In the genomic region with DNA sequence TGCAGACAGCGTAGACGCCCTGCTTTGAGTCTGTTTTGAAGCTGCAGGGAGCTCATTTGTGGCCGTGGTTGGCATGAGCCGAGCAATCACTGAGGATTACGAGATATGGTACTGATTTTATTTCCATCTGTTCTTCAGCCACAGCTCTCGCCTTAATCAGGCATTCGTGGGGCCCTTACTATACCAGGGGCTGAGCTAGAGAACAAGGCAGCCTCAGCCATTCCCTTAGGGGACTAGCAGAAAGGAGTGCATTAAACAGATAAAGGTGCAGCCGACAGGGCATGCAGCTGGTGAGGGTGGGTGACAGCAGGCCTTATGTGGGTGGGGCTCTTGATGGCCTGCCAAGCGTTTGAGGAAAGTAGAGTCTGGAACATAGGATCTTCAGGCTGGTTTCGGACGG, we compare ENCODE assay signal across 14 mouse cellular contexts. TPM values are rescaled to one million over a fixed set of nuclear protein-coding genes. Genes with fewer than 3 reads are reported as not detected.
DNase-seq lines count a peak whose midpoint lies in the region; ATAC-seq and TF ChIP-seq lines count a peak whose summit lies in the region.
"Had no signal": no experiment of that assay in that cellular context is flagged by ENCODE, and none has a peak within 500 bp of the region (broad histone marks: within the 10 kb centered on the region; RNA-seq: fewer than 3 reads in every experiment).

No protein-coding gene starts in this region.

- no peaks in the 10 kb centered on the region for H3K9me3 ChIP-seq in forebrain, postnatal 0 days (ENCODE audit: low read length)
- H3K9me3 ChIP-seq in forebrain, embryonic 15.5 days: no peaks in the 10 kb centered on the region
- H3K9me3 ChIP-seq in midbrain, embryonic 13.5 days: no peaks in the 10 kb centered on the region
- H3K9me3 ChIP-seq in midbrain, embryonic 14.5 days (ENCODE audit: control insufficient read depth, low read length): no peaks in the 10 kb centered on the region
- no peaks in the 10 kb centered on the region for H3K9me3 ChIP-seq in hindbrain, embryonic 13.5 days
- H3K9me3 ChIP-seq in stomach, postnatal 0 days (ENCODE audit: control insufficient read depth, low read length): no peaks in the 10 kb centered on the region
- H3K9me3 ChIP-seq: kidney, embryonic 15.5 days had no signal

- H3K27ac ChIP-seq in forebrain, postnatal 0 days (ENCODE audit: low read depth, low read length): no peak overlapping the region
- no peak overlapping the region for H3K27ac ChIP-seq in forebrain, embryonic 15.5 days (replicated peaks)
- H3K27ac ChIP-seq in midbrain, embryonic 13.5 days: peak overlapping the region; percentile 45; the same call in 1 of the 2 replicates
- no peak overlapping the region; the same call in 1 of the 2 replicates for H3K27ac ChIP-seq in midbrain, embryonic 14.5 days (replicated peaks; ENCODE audit: low read depth, low read length)
- H3K27ac ChIP-seq in hindbrain, embryonic 13.5 days: peak overlapping the region; percentile 35; the same call in 1 of the 2 replicates
- no peak overlapping the region for H3K27ac ChIP-seq in stomach, postnatal 0 days (replicated peaks)
- H3K27ac ChIP-seq: heart, adult 2 months; kidney, embryonic 15.5 days had no signal

- H3K4me2 ChIP-seq in forebrain, postnatal 0 days (ENCODE audit: low read depth): no peak overlapping the region
- no peak overlapping the region for H3K4me2 ChIP-seq in forebrain, embryonic 15.5 days (replicated peaks)
- H3K4me2 ChIP-seq in midbrain, embryonic 13.5 days (replicated peaks): no peak overlapping the region
- no peak overlapping the region for H3K4me2 ChIP-seq in midbrain, embryonic 14.5 days (ENCODE audit: low read length)
- no peak overlapping the region for H3K4me2 ChIP-seq in hindbrain, embryonic 13.5 days
- H3K4me2 ChIP-seq in stomach, postnatal 0 days (replicated peaks; ENCODE audit: low read depth): no peak overlapping the region
- H3K4me2 ChIP-seq: kidney, embryonic 15.5 days had no signal

- H3K27me3 ChIP-seq in forebrain, postnatal 0 days (ENCODE audit: insufficient read depth, low read length): no peaks in the 10 kb centered on the region
- H3K27me3 ChIP-seq in forebrain, embryonic 15.5 days: no peaks in the 10 kb centered on the region
- no peaks in the 10 kb centered on the region for H3K27me3 ChIP-seq in midbrain, embryonic 13.5 days
- H3K27me3 ChIP-seq in midbrain, embryonic 14.5 days (ENCODE audit: control insufficient read depth, insufficient read depth, low read length): no peaks in the 10 kb centered on the region
- no peaks in the 10 kb centered on the region for H3K27me3 ChIP-seq in hindbrain, embryonic 13.5 days
- H3K27me3 ChIP-seq in stomach, postnatal 0 days (ENCODE audit: control insufficient read depth, insufficient read depth, low read length): no peaks in the 10 kb centered on the region

- TF ChIP-seq CTCF in forebrain, postnatal 0 days (IDR thresholded peaks at IDR 0.05; ENCODE audit: low read depth): no peak
- TF ChIP-seq CTCF in stomach, postnatal 0 days (IDR thresholded peaks at IDR 0.05; ENCODE audit: low read depth): no peak

- no peak for DNase-seq in forebrain, postnatal 0 days
- no peak for DNase-seq in midbrain, embryonic 14.5 days
- DNase-seq in stomach, postnatal 0 days (ENCODE audit: low spot score): no peak
- no peak for DNase-seq in thymus, postnatal 0 days (ENCODE audit: low spot score)
- DNase-seq: cerebellum, adult 8-10 months; right cerebral cortex, postnatal 25 days; thymus, postnatal 14 days had no signal

- no peak overlapping the region for H3K9ac ChIP-seq in forebrain, postnatal 0 days
- no peak overlapping the region for H3K9ac ChIP-seq in forebrain, embryonic 15.5 days (replicated peaks)
- H3K9ac ChIP-seq in midbrain, embryonic 13.5 days (replicated peaks): no peak overlapping the region
- H3K9ac ChIP-seq in midbrain, embryonic 14.5 days (replicated peaks; ENCODE audit: low read length): no peak overlapping the region
- no peak overlapping the region for H3K9ac ChIP-seq in hindbrain, embryonic 13.5 days
- H3K9ac ChIP-seq in stomach, postnatal 0 days (ENCODE audit: low read length): no peak overlapping the region
- H3K9ac ChIP-seq: kidney, embryonic 15.5 days had no signal

- no peak overlapping the region for H3K4me3 ChIP-seq in forebrain, postnatal 0 days (ENCODE audit: low read depth, low read length)
- no peak overlapping the region for H3K4me3 ChIP-seq in forebrain, embryonic 15.5 days
- H3K4me3 ChIP-seq in midbrain, embryonic 13.5 days (replicated peaks): no peak overlapping the region
- no peak overlapping the region for H3K4me3 ChIP-seq in midbrain, embryonic 14.5 days (replicated peaks; ENCODE audit: low read depth, low read length)
- H3K4me3 ChIP-seq in hindbrain, embryonic 13.5 days: no peak overlapping the region
- H3K4me3 ChIP-seq in stomach, postnatal 0 days (ENCODE audit: low read depth, low read length): no peak overlapping the region
- H3K4me3 ChIP-seq: heart, adult 2 months; kidney, embryonic 15.5 days had no signal

- ATAC-seq in forebrain, postnatal 0 days: peak; percentile 12
- no peak for ATAC-seq in forebrain, embryonic 15.5 days (replicated peaks)
- ATAC-seq in midbrain, embryonic 13.5 days: peak; percentile 49
- ATAC-seq in midbrain, embryonic 14.5 days (ENCODE audit: low FRiP score, low TSS enrichment): no peak
- ATAC-seq in hindbrain, embryonic 13.5 days (ENCODE audit: low FRiP score): no peak
- peak; percentile 66 for ATAC-seq in megakaryocyte progenitor cell, adult 5-6 weeks (replicated peaks; ENCODE audit: poor library complexity)
- no peak for ATAC-seq in stomach, postnatal 0 days (ENCODE audit: low FRiP score, low TSS enrichment)

- H3K36me3 ChIP-seq in forebrain, postnatal 0 days (ENCODE audit: insufficient read depth): no peaks in the 10 kb centered on the region
- no peaks in the 10 kb centered on the region for H3K36me3 ChIP-seq in forebrain, embryonic 15.5 days
- no peaks in the 10 kb centered on the region for H3K36me3 ChIP-seq in midbrain, embryonic 13.5 days
- no peaks in the 10 kb centered on the region for H3K36me3 ChIP-seq in midbrain, embryonic 14.5 days (ENCODE audit: control insufficient read depth, insufficient read depth, low read length)
- H3K36me3 ChIP-seq in hindbrain, embryonic 13.5 days: no peaks in the 10 kb centered on the region
- no peaks in the 10 kb centered on the region for H3K36me3 ChIP-seq in stomach, postnatal 0 days (ENCODE audit: control insufficient read depth, insufficient read depth, low read length)
- H3K36me3 ChIP-seq: kidney, embryonic 15.5 days had no signal

- 40% methylated on average over 11 of the region's 11 CpGs for WGBS in forebrain, postnatal 0 days
- 50% methylated on average over 11 of the region's 11 CpGs for WGBS in forebrain, embryonic 15.5 days
- 50% methylated on average over 11 of the region's 11 CpGs for WGBS in midbrain, embryonic 13.5 days
- WGBS in midbrain, embryonic 14.5 days: 41% methylated on average over 11 of the region's 11 CpGs
- 47% methylated on average over 11 of the region's 11 CpGs for WGBS in hindbrain, embryonic 13.5 days
- WGBS in stomach, postnatal 0 days: 53% methylated on average over 11 of the region's 11 CpGs

- H3K4me1 ChIP-seq in forebrain, postnatal 0 days (ENCODE audit: insufficient read depth): no peaks in the 10 kb centered on the region
- peaks cover 12% of the 10 kb centered on the region for H3K4me1 ChIP-seq in forebrain, embryonic 15.5 days
- peaks cover 18% of the 10 kb centered on the region for H3K4me1 ChIP-seq in midbrain, embryonic 13.5 days (replicated peaks)
- 0 out of 2 replicates have a peak, but pooled peaks cover 5% of the 10 kb centered on the region for H3K4me1 ChIP-seq in midbrain, embryonic 14.5 days (ENCODE audit: control insufficient read depth, insufficient read depth, low read length)
- peaks cover 40% of the 10 kb centered on the region for H3K4me1 ChIP-seq in hindbrain, embryonic 13.5 days (replicated peaks)
- no peaks in the 10 kb centered on the region for H3K4me1 ChIP-seq in stomach, postnatal 0 days (replicated peaks; ENCODE audit: control insufficient read depth, insufficient read depth)

- TF ChIP-seq EP300 in stomach, postnatal 0 days (optimal IDR thresholded peaks at IDR 0.05): no peak

RNA-seq across cellular contexts. Expression of gene Fbln2, which starts 23.8 kb away (rescaled TPM):
- total RNA-seq in forebrain, postnatal 0 days (2014; rRNA removed): 26.7 and 41.1 TPM in 2 replicates
- polyA plus RNA-seq in forebrain, postnatal 0 days (2015; fragmentation: Nextera tagmentation; extraction: Ambion mirVana): 18.6 and 19.6 TPM in 2 replicates
- polyA plus RNA-seq in forebrain, embryonic 15.5 days (2015; fragmentation: Nextera tagmentation; extraction: Ambion mirVana): 10.0 and 11.1 TPM in 2 replicates
- 10.8 and 11.1 TPM in 2 replicates for polyA plus RNA-seq in midbrain, embryonic 13.5 days (2015; fragmentation: Nextera tagmentation; extraction: Ambion mirVana)
- 4.8 and 12.0 TPM in 2 replicates for polyA plus RNA-seq in midbrain, embryonic 14.5 days (2014; fragmentation: Nextera tagmentation; extraction: Ambion mirVana)
- polyA plus RNA-seq in hindbrain, embryonic 13.5 days (2015; fragmentation: Nextera tagmentation; extraction: Ambion mirVana): 27.4 and 32.0 TPM in 2 replicates
- total RNA-seq in megakaryocyte progenitor cell, adult 5-6 weeks (2015): not detected in 2 replicates
- not detected in 2 replicates for total RNA-seq in megakaryocyte progenitor cell, adult 5-6 weeks (2017)
- polyA plus RNA-seq in stomach, postnatal 0 days (2015; fragmentation: Nextera tagmentation; extraction: Ambion mirVana): 29.5 and 32.1 TPM in 2 replicates
- polyA plus RNA-seq in thymus, postnatal 0 days (2015; fragmentation: Nextera tagmentation; extraction: Ambion mirVana): 97.2 and 117 TPM in 2 replicates
- total RNA-seq: neutrophil, adult 5-6 weeks had no signal

Comparison
In these comparisons a context has a peak if more than half of its experiments do, and no peak if none do; other contexts are left out.
1. ATAC-seq: peak in forebrain, postnatal 0 days (single experiment), midbrain, embryonic 13.5 days (single experiment) and megakaryocyte progenitor cell, adult 5-6 weeks (single experiment); none in forebrain, embryonic 15.5 days (single experiment), midbrain, embryonic 14.5 days (single experiment), hindbrain, embryonic 13.5 days (single experiment) and stomach, postnatal 0 days (single experiment).
2. H3K27ac ChIP-seq: peak in midbrain, embryonic 13.5 days (single experiment) and hindbrain, embryonic 13.5 days (single experiment); none in forebrain, postnatal 0 days (single experiment), forebrain, embryonic 15.5 days (single experiment), midbrain, embryonic 14.5 days (single experiment) and stomach, postnatal 0 days (single experiment).